Mouse (Mus musculus) Patski (cell line): ENCODE results near the gene Coro1c. TPM values are rescaled to one million over a fixed set of nuclear protein-coding genes. Genes with fewer than 3 reads are reported as not detected.

ENCODE experiments used
- ATAC-seq: fragments of 100-300 bp; one replicate; pipeline ENCODE4 v1.8.0; 2021
- CTCF ChIA-PET: fragments of 350-600 bp; sonication (Branson Sonifier 250); formaldehyde crosslinking; loops from one replicate; lab custom pipeline; 2022; ENCODE audit warnings: inconsistent platforms; lab: Charles Lee
- POLR2A ChIA-PET: fragments of 350-600 bp; sonication (Branson Sonifier 250); formaldehyde crosslinking; loops from one replicate; lab custom pipeline; 2022; ENCODE audit warnings: antibody characterized with exemption, inconsistent platforms; lab: Charles Lee
- DNase-seq: peaks from one replicate; pipeline ENCODE4 v3.0.0-alpha.2; 2011; ENCODE audit warnings: low read depth, low spot score
- H3K27me3 ChIP-seq: fragments of 371-371 bp; one replicate; pipeline ENCODE4 v1.5.1; 2021
- CTCF ChIP-seq: fragments of 100-300 bp; IDR thresholded peaks from one replicate; pipeline ENCODE4 v1.5.1; 2021
- in situ Hi-C: fragments of 300-500 bp; cut with MboI; formaldehyde crosslinking; loops from 3 replicates; pipeline ENCODE4 v1.11.1; 2018; ENCODE audit warnings: low pct_unique_long_range_greater_than_20kb, mixed read lengths
- polyA plus RNA-seq: library from polyadenylated mRNA; unstranded; gene quantifications from one replicate; pipeline ENCODE4 v1.2.3, GENCODE M21; 2021

The Coro1c gene
- polyA plus RNA-seq, 1 experiment from 2014 or later: 160 TPM

- ChIA-PET POLR2A (interaction anchor here (0.5 kb wide), 1 partner anchor 11 kb away, joined by 3 read pairs; no protein-coding TSS in a partner anchor), CTCF (interaction anchor here (1.1 kb wide), 1 partner anchor 62 kb away, joined by 3 read pairs; the partner anchor contains the start of gene Coro1c)
- H3K27me3 ChIP-seq: no peaks in the 10 kb centered on the region
- in situ Hi-C loops: no loop called here
- no peak for DNase-seq
- TF ChIP-seq CTCF: no peak
- ATAC-seq: no peak
Measured at GRCm38 (mm10) chr5:113846656-113847055, 61.9 kb downstream of the Coro1c start.

GRCm38 (mm10) chr5:113845627-113846026, 62.9 kb downstream of the Coro1c start:
- ChIA-PET CTCF (interaction anchor here (1.1 to 1.5 kb wide), 2 partner anchors 63 to 88 kb away, joined by 3 to 4 read pairs; partner anchors contain the start of gene Coro1c), POLR2A (no interaction called here)
- H3K27me3 ChIP-seq: no peaks in the 10 kb centered on the region
- no peak for TF ChIP-seq CTCF
- in situ Hi-C loops: no loop called here
- no peak for ATAC-seq
- no peak for DNase-seq

- no peak for ATAC-seq
Measured at GRCm38 (mm10) chr5:113844721-113845120, 63.8 kb downstream of the Coro1c start.

GRCm38 (mm10) chr5:113844106-113844505, 64.5 kb downstream of the Coro1c start:
- in situ Hi-C loops: no loop called here
- CTCF ChIA-PET: interaction anchor here (0.8 to 1.1 kb wide), 3 partner anchors 19 to 36 kb away, joined by 3 read pairs; no protein-coding TSS in a partner anchor
- DNase-seq: no peak
- no peaks in the 10 kb centered on the region for H3K27me3 ChIP-seq
- no peak for TF ChIP-seq CTCF
- POLR2A ChIA-PET: no interaction called here
- no peak for ATAC-seq

More at GRCm38 (mm10) chr5:113844721-113845120, 63.8 kb downstream of the Coro1c start:
- no peaks in the 10 kb centered on the region for H3K27me3 ChIP-seq
- ChIA-PET CTCF (interaction anchor here (0.6 to 1.5 kb wide), 6 partner anchors 9 to 89 kb away, joined by 3 to 5 read pairs (median 3); no protein-coding TSS in a partner anchor), POLR2A (no interaction called here)
- no peak for DNase-seq
- no peak for TF ChIP-seq CTCF
- in situ Hi-C loops: no loop called here

GRCm38 (mm10) chr5:113842906-113843305, 65.7 kb downstream of the Coro1c start:
- in situ Hi-C loops: no loop called here
- ChIA-PET CTCF (interaction anchor here (0.9 kb wide), 1 partner anchor 136 kb away, joined by 3 read pairs; no protein-coding TSS in a partner anchor), POLR2A (no interaction called here)
- DNase-seq: no peak
- TF ChIP-seq CTCF: no peak
- no peaks in the 10 kb centered on the region for H3K27me3 ChIP-seq
- no peak for ATAC-seq

GRCm38 (mm10) chr5:113842244-113842643, 66.3 kb downstream of the Coro1c start:
- no peak for DNase-seq
- no peaks in the 10 kb centered on the region for H3K27me3 ChIP-seq
- CTCF ChIA-PET: no interaction called here
- POLR2A ChIA-PET: no interaction called here
- in situ Hi-C loops: no loop called here
- TF ChIP-seq CTCF: no peak
- no peak for ATAC-seq

- POLR2A ChIA-PET: no interaction called here
Measured at GRCm38 (mm10) chr5:113841243-113842225, 67.0 kb downstream of the Coro1c start.

GRCm38 (mm10) chr5:113840443-113840842, 68.1 kb downstream of the Coro1c start:
- H3K27me3 ChIP-seq: no peaks in the 10 kb centered on the region
- in situ Hi-C loops: no loop called here
- DNase-seq: no peak
- no peak for ATAC-seq
- POLR2A ChIA-PET: no interaction called here
- TF ChIP-seq CTCF: no peak
- CTCF ChIA-PET: interaction anchor here (1.4 to 1.6 kb wide), 2 partner anchors 67 to 93 kb away, joined by 3 to 4 read pairs; no protein-coding TSS in a partner anchor

More at GRCm38 (mm10) chr5:113841243-113842225, 67.0 kb downstream of the Coro1c start:
- H3K27me3 ChIP-seq: no peaks in the 10 kb centered on the region
- CTCF ChIA-PET: no interaction called here
- DNase-seq (no peak), ATAC-seq (no peak)
- in situ Hi-C loops: no loop called here
- TF ChIP-seq CTCF: no peak

GRCm38 (mm10) chr5:113836961-113837360, 71.6 kb downstream of the Coro1c start:
- POLR2A ChIA-PET: no interaction called here
- in situ Hi-C loops: no loop called here
- H3K27me3 ChIP-seq: no peaks in the 10 kb centered on the region
- TF ChIP-seq CTCF: no peak
- CTCF ChIA-PET: no interaction called here
- ATAC-seq: no peak
- no peak for DNase-seq

- POLR2A ChIA-PET: interaction anchor here (0.6 to 0.7 kb wide), 3 partner anchors 60 to 1760 kb away, joined by 3 to 4 read pairs (median 3); no protein-coding TSS in a partner anchor
- ATAC-seq (no peak), DNase-seq (no peak)
- CTCF ChIA-PET: interaction anchor here (1.3 kb wide), 1 partner anchor 20 kb away, joined by 3 read pairs; no protein-coding TSS in a partner anchor
- TF ChIP-seq CTCF: no peak
- in situ Hi-C loops: no loop called here
- no peaks in the 10 kb centered on the region for H3K27me3 ChIP-seq
Measured at GRCm38 (mm10) chr5:113833316-113833947, 75.1 kb downstream of the Coro1c start.
